Mouse (Mus musculus): ENCODE results near the gene Mlec.

DNA sequence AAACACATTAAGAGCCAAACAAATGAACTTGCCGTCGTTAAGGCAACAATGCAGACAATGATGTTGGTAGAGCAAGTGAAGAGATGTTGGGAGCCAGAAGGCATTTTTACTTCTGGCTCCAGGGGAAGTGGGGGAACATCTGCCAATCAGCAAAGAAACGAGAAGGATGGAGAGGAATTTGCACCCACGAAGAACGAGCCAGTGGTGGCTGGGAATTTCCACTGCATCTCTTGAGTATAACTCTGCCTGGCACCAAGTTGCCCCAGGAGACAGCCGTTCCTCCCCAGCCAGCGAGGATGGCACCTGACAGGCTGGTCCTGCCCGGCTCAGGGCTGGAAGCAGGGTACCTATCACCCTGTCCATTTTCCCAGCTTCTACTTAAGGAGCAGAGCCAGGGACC, 24.9 kb upstream of the Mlec start:
- TF ChIP-seq TCF12 (IDR thresholded peaks at IDR 0.05; ENCODE audit: low read depth, low read length) = no peak
- TF ChIP-seq CTCF (IDR thresholded peaks at IDR 0.05 in 2 of 3, conservative IDR thresholded peaks at IDR 0.05 in 1 of 3; ENCODE audit: control insufficient read depth in 1 of 3, insufficient read depth in 1 of 3, low read depth in 2 of 3, low read length in 3 of 3, poor library complexity in 1 of 3, severe bottlenecking in 1 of 3) = no peak
- no peak for TF ChIP-seq POLR2A (IDR thresholded peaks at IDR 0.05; ENCODE audit: control insufficient read depth in 1 of 2, insufficient read depth in 1 of 2, low read depth in 1 of 2, low read length in 2 of 2, poor library complexity in 1 of 2)
